Mouse (Mus musculus): ENCODE measurements at regions not wholly inside any gene's neighbourhood (a gene's known extent, or its start where the extent isn't known, plus 50 kb on each side); places are given as distances from the start of the nearest gene placed in this dataset.

GRCm38 (mm10) chrX:147616374-147616773 lies 62.5 kb upstream of the Lrch2 start:
- no peak for DNase-seq

- peak; percentile 16 to 39 for DNase-seq
Measured at GRCm38 (mm10) chrX:147608660-147609059, 54.8 kb upstream of the Lrch2 start.

Measured in adrenal gland, postnatal 36 days (tissue).